Mouse (Mus musculus) CH12.LX (cell line): ENCODE measurements around the gene Usp18.

Source experiments
- CTCF ChIP-seq, 2 experiments: IDR thresholded peaks in 1 of 2; conservative IDR thresholded peaks in 1 of 2; 2 replicates each; pipeline ENCODE4 v1.5.1; 2011 to 2012; ENCODE audit warnings: low read depth in 2 of 2, low read length in 2 of 2, improper control_type of control experiment in 1 of 2, inconsistent platforms in 1 of 2, mild to moderate bottlenecking in 1 of 2, moderate library complexity in 1 of 2
- E2F4 ChIP-seq: IDR thresholded peaks from 2 replicates; pipeline ENCODE4 v1.6.1; 2011; ENCODE audit warnings: low read depth, low read length, improper control_type of control experiment; ENCODE audit not compliant: insufficient replicate concordance
- ETS1 ChIP-seq: conservative IDR thresholded peaks from 2 replicates; pipeline ENCODE4 v1.6.1; 2012; ENCODE audit warnings: low read depth, mild to moderate bottlenecking, inconsistent platforms, low read length, improper control_type of control experiment, moderate library complexity
- JUND ChIP-seq: conservative IDR thresholded peaks from 2 replicates; pipeline ENCODE4 v1.6.1; 2011; ENCODE audit warnings: low read depth, low read length, improper control_type of control experiment
- MEF2A ChIP-seq: IDR thresholded peaks from 2 replicates; pipeline ENCODE4 v1.6.1; 2014; ENCODE audit warnings: low read depth, mild to moderate bottlenecking, inconsistent platforms, low read length, improper control_type of control experiment, borderline replicate concordance
- UBTF ChIP-seq: IDR thresholded peaks from 2 replicates; pipeline ENCODE4 v1.6.1; 2012; ENCODE audit warnings: low read depth, mild to moderate bottlenecking, inconsistent platforms, low read length, improper control_type of control experiment, moderate library complexity
- USF1 ChIP-seq: IDR thresholded peaks from 2 replicates; pipeline ENCODE4 v1.6.1; 2014; ENCODE audit warnings: low read depth, mild to moderate bottlenecking, inconsistent platforms, low read length, improper control_type of control experiment
- ZC3H11A ChIP-seq: IDR thresholded peaks from 2 replicates; pipeline ENCODE4 v1.6.1; 2012; ENCODE audit warnings: low read depth, mild to moderate bottlenecking, inconsistent platforms, low read length, improper control_type of control experiment

DNA sequence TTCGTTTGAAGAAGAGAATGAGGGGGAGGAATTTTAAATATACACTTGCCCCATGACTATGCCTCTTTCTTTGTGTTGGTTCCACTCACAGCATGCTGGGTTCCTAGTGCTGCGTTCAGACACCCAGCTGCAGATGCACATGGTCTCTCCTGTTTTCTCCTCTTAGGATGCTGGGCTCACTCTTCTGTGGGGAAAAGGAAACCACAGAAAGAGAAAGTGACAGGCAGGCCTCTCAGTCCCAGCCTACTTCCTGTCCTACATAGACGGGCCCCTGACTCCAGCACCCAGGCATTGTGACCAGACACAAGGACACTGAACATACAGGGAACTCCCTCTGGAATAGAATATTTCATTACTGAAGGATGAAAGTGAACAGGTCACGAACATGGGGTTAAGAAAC lies 19.7 kb upstream of the Usp18 start:
- no peak for TF ChIP-seq CTCF (conservative IDR thresholded peaks at IDR 0.05 in 1 of 2, IDR thresholded peaks at IDR 0.05 in 1 of 2; ENCODE audit: low read depth in 2 of 2, low read length in 2 of 2)
- no peak for TF ChIP-seq MEF2A
- TF ChIP-seq USF1, result no peak
- TF ChIP-seq ZC3H11A, result no peak
- TF ChIP-seq E2F4, result no peak
- peak; percentile 30 for TF ChIP-seq ETS1
- TF ChIP-seq JUND, result no peak
- no peak for TF ChIP-seq UBTF
